Mouse (Mus musculus): ENCODE data around the gene Acad11.

The Acad11 gene

GRCm38 (mm10) chr9:104152121-104152520, 88.9 kb downstream of the Acad11 start:
- no peak for DNase-seq

- no peak for DNase-seq
These were observed 92.0 kb downstream of the Acad11 start for GRCm38 (mm10) chr9:104155100-104155715.

GRCm38 (mm10) chr9:104156506-104156905, 93.3 kb downstream of the Acad11 start:
- no peak for DNase-seq

- no peak for DNase-seq
These were observed 94.1 kb downstream of the Acad11 start for GRCm38 (mm10) chr9:104157291-104157690.

GRCm38 (mm10) chr9:104161117-104161516, 97.9 kb downstream of the Acad11 start:
- no peak for DNase-seq

GRCm38 (mm10) chr9:104164194-104164593, 101.0 kb downstream of the Acad11 start:
- no peak for DNase-seq

- DNase-seq: no peak
These were observed 102.7 kb downstream of the Acad11 start for GRCm38 (mm10) chr9:104165926-104166325.

GRCm38 (mm10) chr9:104169986-104170385, 106.8 kb downstream of the Acad11 start:
- no peak for DNase-seq

- DNase-seq: no peak
These were observed 108.5 kb downstream of the Acad11 start for GRCm38 (mm10) chr9:104171651-104172050.

- no peak for DNase-seq
These were observed 109.2 kb downstream of the Acad11 start for GRCm38 (mm10) chr9:104172342-104172741.
